Mouse (Mus musculus) limb, embryonic 14.5 days (tissue): ENCODE results near the gene Mmp21. TPM values are rescaled to one million over a fixed set of nuclear protein-coding genes. Genes with fewer than 3 reads are reported as not detected.

ENCODE experiments used
- ATAC-seq: fragments of 200-750 bp; cut with Nextera tagmentation; 2 replicates; pipeline ENCODE4 v1.8.0; 2017; ENCODE audit warnings: low read depth, moderate number of reproducible peaks, moderate TSS enrichment; ENCODE audit not compliant: low FRiP score
- DNase-seq: peaks from one replicate; pipeline ENCODE4 v3.0.0-alpha.2; 2015; ENCODE audit warnings: low spot score
- H3K27ac ChIP-seq: fragments of 300-500 bp; sonication (generic); replicated peaks from 2 replicates; pipeline ENCODE4 v1.5.1; 2014; ENCODE audit warnings: low read depth, mild to moderate bottlenecking, low read length, moderate library complexity, mixed read lengths
- H3K27me3 ChIP-seq: fragments of 300-500 bp; sonication (generic); 2 replicates; pipeline ENCODE4 v1.6.1; 2014; ENCODE audit warnings: low read length, mixed read lengths; ENCODE audit not compliant: control insufficient read depth, insufficient read depth
- H3K36me3 ChIP-seq: fragments of 300-500 bp; sonication (generic); 2 replicates; pipeline ENCODE4 v1.6.1; 2014; ENCODE audit warnings: mild to moderate bottlenecking, low read length, moderate library complexity, mixed read lengths; ENCODE audit not compliant: control insufficient read depth, insufficient read depth
- H3K4me1 ChIP-seq: fragments of 300-500 bp; sonication (generic); 2 replicates; pipeline ENCODE4 v1.6.1; 2014; ENCODE audit warnings: antibody characterized with exemption, low read length, mixed read lengths; ENCODE audit not compliant: control insufficient read depth, insufficient read depth
- H3K4me2 ChIP-seq: fragments of 300-500 bp; sonication (generic); replicated peaks from 2 replicates; pipeline ENCODE4 v1.6.1; 2014; ENCODE audit warnings: low read depth, mild to moderate bottlenecking, low read length, moderate library complexity; ENCODE audit not compliant: severe bottlenecking
- H3K4me3 ChIP-seq: fragments of 300-500 bp; sonication (generic); replicated peaks from 2 replicates; pipeline ENCODE4 v1.5.1; 2014; ENCODE audit warnings: low read length
- H3K9ac ChIP-seq: fragments of 300-500 bp; sonication (generic); 2 replicates; pipeline ENCODE4 v1.6.1; 2014; ENCODE audit warnings: mild to moderate bottlenecking, low read depth, low read length, moderate library complexity; ENCODE audit not compliant: severe bottlenecking
- H3K9me3 ChIP-seq: fragments of 300-500 bp; sonication (generic); 2 replicates; pipeline ENCODE4 v1.6.1; 2016; ENCODE audit warnings: low read length; ENCODE audit not compliant: control insufficient read depth
- POLR2A ChIP-seq: fragments of 200-500 bp; IDR thresholded peaks from 2 replicates; pipeline ENCODE4 v1.8.0; 2012; ENCODE audit warnings: inconsistent platforms, mild to moderate bottlenecking, moderate library complexity, borderline replicate concordance; ENCODE audit not compliant: insufficient read depth, insufficient read length; ENCODE audit errors: extremely low read depth
- WGBS: fragments of 180-500 bp; shearing (Covaris S2); extraction: QIAGEN DNeasy Blood & Tissue Kit; methylation state at CpG from one replicate; pipeline ENCODE4 v1.1.7; 2014; 5-methylcytosine and 5-hydroxymethylcytosine counted together
- polyA plus RNA-seq, 2 experiments: library from polyadenylated mRNA; depleted of rRNA in 1 of 2; stranded (reverse) in 1 of 2; unstranded in 1 of 2; fragments of >200 nt; fragmentation: Nextera tagmentation in 1 of 2; extraction: Ambion mirVana in 1 of 2; gene quantifications; 2 replicates each; pipeline versions ENCODE4 v1.2.1 to v1.2.3; 2012 to 2014

Gene Mmp21
- polyA plus RNA-seq, 2 experiments = not detected

DNA sequence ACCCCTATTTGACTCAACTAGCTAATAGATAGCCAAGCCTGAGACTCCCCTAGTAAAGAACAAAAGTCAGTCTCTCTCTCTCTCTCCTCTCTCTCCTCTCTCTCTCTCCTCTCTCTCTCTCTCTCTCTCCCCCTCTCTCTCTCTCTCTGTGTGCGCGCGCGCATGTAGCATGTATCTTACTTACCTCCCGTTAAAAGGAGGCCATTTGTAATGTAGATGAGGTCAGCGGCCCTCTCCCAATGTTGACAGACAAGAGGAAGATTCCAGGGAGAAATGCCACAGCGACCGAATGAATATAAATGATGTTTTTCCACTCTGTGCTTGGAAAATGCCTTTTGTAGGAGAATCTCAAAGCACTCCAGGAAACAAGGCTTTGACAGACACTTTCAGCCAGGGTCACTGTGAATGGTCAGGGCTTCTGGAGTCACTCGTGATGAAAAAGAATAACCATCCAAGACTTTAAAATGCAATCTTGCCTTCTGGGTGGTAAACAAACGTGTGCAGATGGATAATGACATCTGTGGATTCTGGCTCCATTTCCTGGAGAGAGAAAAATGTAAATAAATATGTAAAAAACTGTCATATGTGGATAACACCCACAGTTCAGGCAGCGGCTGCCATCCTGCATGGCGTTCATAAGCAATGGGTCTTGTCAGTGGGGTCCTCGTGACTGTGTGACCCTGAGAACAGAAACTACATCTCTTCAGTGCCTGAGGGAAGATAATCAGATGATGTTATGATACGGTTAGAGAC is 52.5 kb downstream of the Mmp21 start:
- no peaks in the 10 kb centered on the region for H3K36me3 ChIP-seq
- no peak overlapping the region for H3K4me3 ChIP-seq
- no peaks in the 10 kb centered on the region for H3K27me3 ChIP-seq
- no peak overlapping the region for H3K27ac ChIP-seq
- no peak for ATAC-seq
- no peaks in the 10 kb centered on the region for H3K9me3 ChIP-seq
- DNase-seq = no peak
- H3K4me1 ChIP-seq = no peaks in the 10 kb centered on the region
- H3K4me2 ChIP-seq = no peak overlapping the region
- TF ChIP-seq POLR2A = no peak
- H3K9ac ChIP-seq = no peak overlapping the region
- 61% methylated on average over 14 of the region's 14 CpGs for WGBS

Other genes starting within 250 kb of the Mmp21 start
- gene Tex36, start 77.9 kb downstream of the Mmp21 start, polyA plus RNA-seq (2012; rRNA removed) = not detected in 2 replicates
- gene Tex36, start 77.9 kb downstream of the Mmp21 start, polyA plus RNA-seq (2014; fragmentation: Nextera tagmentation; extraction: Ambion mirVana) = not detected in 2 replicates
- gene Edrf1, start 42.5 kb downstream of the Mmp21 start, polyA plus RNA-seq (2012; rRNA removed) = 20.9 and 21.8 TPM in 2 replicates
- gene Edrf1, start 42.5 kb downstream of the Mmp21 start, polyA plus RNA-seq (2014; fragmentation: Nextera tagmentation; extraction: Ambion mirVana) = 22.6 and 22.7 TPM in 2 replicates
- gene Bccip, start 29.3 kb upstream of the Mmp21 start, polyA plus RNA-seq (2012; rRNA removed) = 83.4 and 116 TPM in 2 replicates
- 158 and 161 TPM in 2 replicates for gene Bccip, start 29.3 kb upstream of the Mmp21 start, polyA plus RNA-seq (2014; fragmentation: Nextera tagmentation; extraction: Ambion mirVana)
- gene Uros, start 30.0 kb upstream of the Mmp21 start, polyA plus RNA-seq (2012; rRNA removed) = 24.8 and 26.7 TPM in 2 replicates
- 29.7 and 31.8 TPM in 2 replicates for gene Uros, start 30.0 kb upstream of the Mmp21 start, polyA plus RNA-seq (2014; fragmentation: Nextera tagmentation; extraction: Ambion mirVana)
- gene Fank1, start 96.8 kb upstream of the Mmp21 start, polyA plus RNA-seq (2012; rRNA removed) = 0.24 and 0.31 TPM in 2 replicates
- gene Fank1, start 96.8 kb upstream of the Mmp21 start, polyA plus RNA-seq (2014; fragmentation: Nextera tagmentation; extraction: Ambion mirVana) = 0.30 TPM in 1 of 2 replicates, not detected in the other
- 14.6 and 15.5 TPM in 2 replicates for gene Dhx32, start 102.7 kb upstream of the Mmp21 start, polyA plus RNA-seq (2012; rRNA removed)
- gene Dhx32, start 102.7 kb upstream of the Mmp21 start, polyA plus RNA-seq (2014; fragmentation: Nextera tagmentation; extraction: Ambion mirVana) = 21.7 and 22.7 TPM in 2 replicates